8 mouse cellular contexts compared by ENCODE assay signal in the genomic region with DNA sequence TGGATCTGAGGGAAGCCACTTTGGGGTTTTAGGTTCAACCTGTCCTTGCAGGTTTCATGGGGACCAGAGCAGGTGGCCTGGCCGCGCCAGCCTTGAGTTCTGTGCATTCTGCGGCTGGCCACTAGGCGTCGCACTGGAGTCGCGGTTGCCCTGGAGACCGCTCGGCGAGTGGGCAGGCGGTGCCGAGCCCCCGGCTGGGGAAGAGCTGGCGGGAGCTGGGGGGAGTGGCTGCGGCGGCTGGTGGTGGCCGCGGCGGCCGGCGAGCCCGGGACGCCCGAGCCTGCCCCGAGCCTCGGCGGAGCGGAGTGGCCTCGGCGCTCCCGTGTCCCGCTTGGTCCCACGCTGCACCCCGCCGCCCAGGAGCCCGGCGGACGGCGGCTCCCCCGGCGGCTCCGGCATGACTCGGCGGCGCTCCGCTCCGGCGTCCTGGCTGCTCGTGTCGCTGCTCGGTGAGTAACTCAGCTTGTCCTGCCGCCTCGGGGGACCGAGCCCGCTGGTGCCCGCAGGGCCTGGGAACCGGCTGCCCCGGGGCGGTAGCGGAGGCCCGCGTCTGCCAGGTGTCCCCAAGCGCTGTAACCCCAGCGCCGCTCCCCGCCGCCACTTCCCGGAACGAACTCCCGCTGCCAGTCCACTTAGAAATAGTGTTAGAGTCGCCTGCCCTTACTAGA. TPM values are rescaled to one million over a fixed set of nuclear protein-coding genes. Genes with fewer than 3 reads are reported as not detected.
DNase-seq lines count a peak whose midpoint lies in the region; ATAC-seq and TF ChIP-seq lines count a peak whose summit lies in the region.

No protein-coding gene starts in this region.

- no peaks in the 10 kb centered on the region for H3K9me3 ChIP-seq in hindbrain, embryonic 13.5 days

- in situ Hi-C loops in Patski (cut with MboI; ENCODE audit: low pct_unique_long_range_greater_than_20kb) = loop anchor here (5.0 kb wide), 1 partner anchor 150 kb away; no protein-coding TSS in a partner anchor

- POLR2A ChIA-PET in Patski (lab: Charles Lee) = no interaction called here

- CTCF ChIA-PET in Patski (lab: Charles Lee) = interaction anchor here (0.6 to 3.0 kb wide), 8 partner anchors 44 to 155 kb away, joined by 3 to 15 read pairs (median 3); no protein-coding TSS in a partner anchor

- H3K9ac ChIP-seq in hindbrain, embryonic 13.5 days = peak overlapping the region; percentile 81

- H3K36me3 ChIP-seq in hindbrain, embryonic 13.5 days = no peaks in the 10 kb centered on the region

- peak; percentile 22 for DNase-seq in Patski (ENCODE audit: low read depth, low spot score)
- peak; percentile 97 for DNase-seq in cerebellum, postnatal 10 days
- peak; percentile 91 to 94 for DNase-seq in frontal cortex, postnatal 25 days (ENCODE audit: low spot score in 2 of 2)
- peak; percentile 90 to 92 for DNase-seq in layer of hippocampus, postnatal 14 days (ENCODE audit: low spot score in 2 of 2)
- peak; percentile 93 for DNase-seq in lung, postnatal 14 days
- peak; percentile 76 for DNase-seq in retina, adult 2 months (ENCODE audit: low read depth, low spot score)
- DNase-seq in thymus, postnatal 36 days = peak; percentile 83 to 88

- peaks cover 7% of the 10 kb centered on the region for H3K27me3 ChIP-seq in Patski
- H3K27me3 ChIP-seq in hindbrain, embryonic 13.5 days = peaks cover 16% of the 10 kb centered on the region

- H3K27ac ChIP-seq in hindbrain, embryonic 13.5 days = peak overlapping the region; percentile 71

- ATAC-seq in Patski = peak; percentile 99
- peak; percentile 97 for ATAC-seq in hindbrain, embryonic 13.5 days (ENCODE audit: low FRiP score)

- peak overlapping the region; percentile 87 for H3K4me2 ChIP-seq in hindbrain, embryonic 13.5 days

- peaks cover 9% of the 10 kb centered on the region; the same call in 1 of the 2 replicates for H3K4me1 ChIP-seq in hindbrain, embryonic 13.5 days (replicated peaks)

- peak; percentile 99 for TF ChIP-seq CTCF in Patski (IDR thresholded peaks at IDR 0.05)

- under 1% methylated on average over 53 of the region's 71 CpGs for WGBS in hindbrain, embryonic 13.5 days

- peak overlapping the region; percentile 79 for H3K4me3 ChIP-seq in hindbrain, embryonic 13.5 days

RNA-seq across cellular contexts. Expression of a gene that starts 9.8 kb away (rescaled TPM):
- polyA plus RNA-seq in Patski (2021) = 21.0 TPM
- polyA plus RNA-seq in hindbrain, embryonic 13.5 days (2015; fragmentation: Nextera tagmentation; extraction: Ambion mirVana) = 3.5 and 4.5 TPM in 2 replicates
- total RNA-seq in layer of hippocampus, postnatal 14 days (2021) = 10 to 100 TPM; 37.0 to 37.1 TPM

Comparison
In these comparisons a context has a peak if more than half of its experiments do, and no peak if none do; other contexts are left out.
1. Peak in every context shown above with its lines: DNase-seq, ATAC-seq, H3K4me3 ChIP-seq and H3K27ac ChIP-seq.
2. DNase-seq: peak in every context shown above with its lines; median percentile 97 in cerebellum, postnatal 10 days; 93 in lung, postnatal 14 days; 92 in frontal cortex, postnatal 25 days; 91 in layer of hippocampus, postnatal 14 days; 86 in thymus, postnatal 36 days; 76 in retina, adult 2 months; 22 in Patski.